Mouse (Mus musculus) midbrain, embryonic 11.5 days (tissue): Measurements from ENCODE around the gene Chchd6. TPM values are rescaled to one million over a fixed set of nuclear protein-coding genes. Genes with fewer than 3 reads are reported as not detected.

Experiments used
- ATAC-seq: fragments of 200-750 bp; cut with Nextera tagmentation; 2 replicates; pipeline ENCODE4 v1.8.0; 2017; ENCODE audit warnings: moderate TSS enrichment, moderate library complexity; ENCODE audit not compliant: low FRiP score
- DNase-seq: peaks from one replicate; pipeline ENCODE4 v3.0.0; 2015; ENCODE audit warnings: low spot score; ENCODE audit errors: missing footprints
- H3K27ac ChIP-seq: fragments of 300-500 bp; sonication (generic); 2 replicates; pipeline ENCODE4 v1.5.1; 2014; ENCODE audit warnings: low read depth, low read length
- H3K27me3 ChIP-seq: fragments of 300-500 bp; sonication (generic); 2 replicates; pipeline ENCODE4 v1.6.1; 2014; ENCODE audit warnings: mild to moderate bottlenecking, low read length, moderate library complexity, mixed read lengths; ENCODE audit not compliant: control insufficient read depth, insufficient read depth
- H3K36me3 ChIP-seq: fragments of 300-500 bp; sonication (generic); 2 replicates; pipeline ENCODE4 v1.6.1; 2014; ENCODE audit warnings: mild to moderate bottlenecking, low read length, moderate library complexity, mixed read lengths; ENCODE audit not compliant: control insufficient read depth, insufficient read depth
- H3K4me1 ChIP-seq: fragments of 300-500 bp; sonication (generic); 2 replicates; pipeline ENCODE4 v1.6.1; 2014; ENCODE audit warnings: low read length; ENCODE audit not compliant: control insufficient read depth, insufficient read depth
- H3K4me2 ChIP-seq: fragments of 300-500 bp; sonication (generic); 2 replicates; pipeline ENCODE4 v1.6.1; 2014; ENCODE audit warnings: mild to moderate bottlenecking, moderate library complexity
- H3K4me3 ChIP-seq: fragments of 300-500 bp; sonication (generic); 2 replicates; pipeline ENCODE4 v1.5.1; 2014; ENCODE audit warnings: low read depth, low read length
- H3K9ac ChIP-seq: fragments of 300-500 bp; sonication (generic); 2 replicates; pipeline ENCODE4 v1.6.1; 2014; ENCODE audit warnings: low read length
- H3K9me3 ChIP-seq: fragments of 300-500 bp; sonication (generic); 2 replicates; pipeline ENCODE4 v1.6.1; 2016; ENCODE audit warnings: low read length; ENCODE audit not compliant: control insufficient read depth
- WGBS: fragments of 180-500 bp; shearing (Covaris S2); extraction: QIAGEN DNeasy Blood & Tissue Kit; methylation state at CpG from one replicate; pipeline ENCODE4 v1.1.7; 2014; 5-methylcytosine and 5-hydroxymethylcytosine counted together
- polyA plus RNA-seq: library from polyadenylated mRNA; unstranded; fragments of >200 nt; fragmentation: Nextera tagmentation; extraction: Ambion mirVana; gene quantifications from 2 replicates; pipeline ENCODE4 v1.2.1, GENCODE M21; 2014

Gene Chchd6
- polyA plus RNA-seq, 1 experiment from 2014 or later, result 103 TPM

DNA sequence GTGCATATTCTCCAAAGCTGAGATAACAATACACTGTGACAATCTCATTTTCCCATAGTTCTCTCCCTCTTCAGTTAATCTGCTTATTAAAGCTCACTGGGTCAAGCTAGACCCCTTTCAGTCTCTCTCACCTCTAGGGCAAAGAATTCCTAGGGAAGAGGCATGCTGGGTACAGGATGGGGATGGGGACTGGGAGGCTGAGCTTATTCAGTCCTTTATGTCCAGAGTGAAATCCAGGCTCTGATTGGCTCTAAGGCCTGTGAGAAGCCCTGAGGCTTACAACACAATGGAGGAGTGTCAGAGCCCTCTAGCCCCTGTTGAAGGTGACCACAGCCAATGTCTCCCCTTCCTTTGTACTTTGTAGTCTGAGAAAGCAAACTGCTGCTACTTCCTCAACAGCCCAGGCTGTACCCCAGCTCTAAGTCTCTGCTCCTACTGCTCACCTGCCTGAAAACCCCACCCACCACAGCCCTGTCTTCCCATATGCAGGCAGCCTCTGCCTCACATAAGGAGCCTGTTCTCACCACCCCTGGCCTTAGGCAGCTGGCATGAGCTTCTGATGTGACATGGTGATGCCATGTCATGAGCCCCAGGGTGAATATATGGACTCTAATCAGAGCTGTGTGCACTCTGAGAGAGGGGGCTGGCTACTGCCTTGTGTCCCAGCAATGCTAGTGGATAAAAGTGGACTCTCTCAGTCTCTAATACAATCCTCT is 22.4 kb downstream of the Chchd6 start:
- Histone ChIP-seq H3K4me2 (no peak overlapping the region), H3K36me3 (no peaks in the 10 kb centered on the region), H3K4me3 (no peak overlapping the region), H3K27me3 (no peaks in the 10 kb centered on the region), H3K27ac (peak overlapping the region; percentile 86), H3K4me1 (peaks cover 12% of the 10 kb centered on the region), H3K9ac (no peak overlapping the region), H3K9me3 (no peaks in the 10 kb centered on the region)
- DNase-seq, result no peak
- ATAC-seq, result peak; percentile 96

DNA sequence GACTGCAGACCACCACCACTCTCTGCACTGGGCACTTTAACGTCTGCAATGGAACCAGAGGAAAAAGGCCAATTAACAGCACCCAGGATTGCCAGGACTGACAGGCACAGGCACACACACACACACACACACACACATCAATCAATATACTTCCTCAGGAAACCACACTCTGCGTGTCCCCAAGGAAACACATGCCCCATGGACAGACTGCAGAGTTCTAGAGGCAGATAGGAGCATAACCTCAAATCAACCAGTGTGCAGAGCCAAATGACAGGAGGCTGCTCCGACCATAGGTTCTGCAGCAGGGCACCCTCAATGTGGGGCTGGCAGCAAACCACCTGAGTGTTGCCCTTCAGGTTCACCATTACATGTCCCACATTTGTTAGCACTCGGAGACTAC is 26.1 kb downstream of the Chchd6 start:
- ATAC-seq (no peak), DNase-seq (no peak)
- Histone ChIP-seq H3K27ac (no peak overlapping the region), H3K4me2 (no peak overlapping the region), H3K4me1 (peaks cover 15% of the 10 kb centered on the region), H3K9ac (no peak overlapping the region), H3K9me3 (no peaks in the 10 kb centered on the region), H3K4me3 (no peak overlapping the region), H3K27me3 (no peaks in the 10 kb centered on the region), H3K36me3 (no peaks in the 10 kb centered on the region)
- WGBS, result 80% methylated on average over 4 of the region's 4 CpGs

DNA sequence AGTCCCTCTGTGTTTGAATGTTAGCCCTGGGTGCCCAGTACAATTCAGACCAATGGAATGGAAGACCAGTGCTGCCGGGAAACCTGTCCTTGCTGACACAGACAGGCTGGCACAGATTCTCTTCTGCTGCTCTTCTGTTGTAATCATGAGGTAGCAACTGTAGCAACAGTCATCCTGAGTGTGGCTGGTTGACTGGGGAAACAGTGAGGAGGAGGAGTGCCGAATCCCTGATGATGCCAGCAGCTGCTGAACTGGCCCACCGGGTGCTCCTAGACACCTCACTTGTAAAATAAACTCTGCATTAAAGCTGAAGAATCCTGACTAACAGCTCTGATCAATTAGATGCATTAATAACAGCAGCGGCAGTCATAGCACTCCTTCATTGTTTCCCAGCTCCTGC is 28.7 kb downstream of the Chchd6 start:
- H3K36me3 ChIP-seq, result no peaks in the 10 kb centered on the region
- no peak overlapping the region for H3K4me3 ChIP-seq
- DNase-seq (no peak), ATAC-seq (no peak)
- H3K4me1 ChIP-seq, result peaks cover 7% of the 10 kb centered on the region
- H3K27ac ChIP-seq, result no peak overlapping the region
- no peaks in the 10 kb centered on the region for H3K27me3 ChIP-seq
- H3K9ac ChIP-seq, result no peak overlapping the region; the same call in 1 of the 2 replicates
- H3K4me2 ChIP-seq, result no peak overlapping the region
- WGBS, result 61% methylated on average over 4 of the region's 4 CpGs
- no peaks in the 10 kb centered on the region for H3K9me3 ChIP-seq

DNA sequence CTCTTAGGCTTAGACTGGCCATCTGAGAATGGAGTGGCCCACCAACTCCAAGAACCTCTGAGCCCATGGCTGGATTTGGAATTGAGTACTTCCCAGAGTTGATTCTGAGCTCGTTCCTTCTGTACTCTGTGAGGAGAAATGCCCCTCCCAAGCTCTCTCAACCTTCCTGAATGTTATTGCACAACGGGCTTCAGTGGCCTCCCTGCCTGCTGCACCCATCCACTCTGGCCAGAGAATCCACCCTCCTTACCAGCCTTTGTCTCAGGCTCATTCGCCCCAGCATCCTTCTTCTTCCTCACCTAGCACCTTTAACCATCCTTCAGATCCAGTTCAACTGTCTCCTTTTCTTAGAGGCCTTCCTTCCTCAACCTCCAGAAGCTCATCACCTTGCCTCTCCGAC is 32.1 kb downstream of the Chchd6 start:
- Histone ChIP-seq H3K27ac (no peak overlapping the region), H3K9ac (no peak overlapping the region), H3K27me3 (no peaks in the 10 kb centered on the region), H3K4me3 (no peak overlapping the region), H3K9me3 (no peaks in the 10 kb centered on the region), H3K36me3 (no peaks in the 10 kb centered on the region), H3K4me1 (peaks cover 7% of the 10 kb centered on the region), H3K4me2 (no peak overlapping the region)
- ATAC-seq (no peak), DNase-seq (peak; percentile 72)
- 90% methylated on average over 4 of the region's 4 CpGs for WGBS

DNA sequence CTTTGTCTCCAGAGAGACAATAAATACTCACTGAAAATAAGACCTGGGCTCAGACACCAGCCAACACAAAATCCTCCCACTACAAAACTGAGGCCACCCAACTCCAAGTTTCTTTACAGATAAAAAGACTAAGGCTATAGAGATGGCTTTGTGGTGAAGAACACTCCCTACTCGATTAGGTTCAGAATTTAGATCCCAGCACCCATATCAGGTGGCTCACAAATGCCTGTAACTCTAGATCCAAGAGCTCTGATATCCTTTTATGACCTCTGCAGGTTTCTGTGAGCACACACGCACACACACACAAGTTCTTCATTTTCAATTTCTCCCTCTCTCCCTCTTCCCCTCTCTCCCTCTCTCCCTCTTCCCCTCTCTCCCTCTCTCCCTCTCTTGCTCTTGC is 34.6 kb downstream of the Chchd6 start:
- Histone ChIP-seq H3K27ac (no peak overlapping the region), H3K4me1 (peaks cover 3% of the 10 kb centered on the region; the same call in 1 of the 2 replicates), H3K27me3 (no peaks in the 10 kb centered on the region), H3K9ac (no peak overlapping the region), H3K9me3 (no peaks in the 10 kb centered on the region), H3K36me3 (no peaks in the 10 kb centered on the region), H3K4me2 (no peak overlapping the region), H3K4me3 (no peak overlapping the region)
- WGBS, result 92% methylated on average over 2 of the region's 2 CpGs
- DNase-seq, result no peak
- no peak for ATAC-seq

GRCm38 (mm10) chr6:89557654-89558053 is 37.8 kb downstream of the Chchd6 start:
- no peak overlapping the region for H3K4me2 ChIP-seq
- no peak overlapping the region for H3K4me3 ChIP-seq
- peaks cover 3% of the 10 kb centered on the region; the same call in 1 of the 2 replicates for H3K4me1 ChIP-seq
- WGBS, result 65% methylated on average over 4 of the region's 4 CpGs
- no peak overlapping the region for H3K27ac ChIP-seq
- H3K36me3 ChIP-seq, result no peaks in the 10 kb centered on the region
- ATAC-seq, result no peak
- no peaks in the 10 kb centered on the region for H3K27me3 ChIP-seq
- H3K9me3 ChIP-seq, result no peaks in the 10 kb centered on the region
- no peak overlapping the region for H3K9ac ChIP-seq
- no peak for DNase-seq

GRCm38 (mm10) chr6:89556566-89556965 is 38.9 kb downstream of the Chchd6 start:
- no peaks in the 10 kb centered on the region for H3K36me3 ChIP-seq
- H3K4me1 ChIP-seq, result peaks cover 3% of the 10 kb centered on the region; the same call in 1 of the 2 replicates
- H3K27me3 ChIP-seq, result no peaks in the 10 kb centered on the region
- ATAC-seq (peak; percentile 60), DNase-seq (no peak)
- WGBS, result 54% methylated on average over 7 of the region's 7 CpGs
- H3K9me3 ChIP-seq, result no peaks in the 10 kb centered on the region
- no peak overlapping the region for H3K4me2 ChIP-seq
- no peak overlapping the region for H3K9ac ChIP-seq
- no peak overlapping the region for H3K4me3 ChIP-seq
- no peak overlapping the region for H3K27ac ChIP-seq

DNA sequence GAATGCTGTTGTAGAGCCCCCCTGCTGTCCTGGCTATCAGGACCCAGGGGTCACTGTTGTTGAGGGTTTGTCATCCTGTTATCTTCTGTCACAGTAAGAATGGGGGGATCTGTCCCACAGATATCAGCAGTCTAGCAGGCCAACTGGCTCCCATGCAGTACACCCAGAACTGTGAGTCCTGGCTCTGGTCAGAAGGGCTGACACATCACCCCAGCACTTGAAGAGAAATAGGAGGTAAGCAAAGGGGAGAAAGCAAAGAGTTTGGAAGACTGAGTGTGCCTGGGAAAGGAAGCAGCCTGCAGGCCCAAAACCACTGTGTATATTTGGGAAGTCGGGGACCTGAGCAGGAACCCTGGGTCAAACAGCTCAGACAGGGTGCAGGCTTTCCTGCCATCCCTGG is 39.5 kb downstream of the Chchd6 start:
- Histone ChIP-seq H3K4me2 (no peak overlapping the region), H3K36me3 (no peaks in the 10 kb centered on the region), H3K9ac (no peak overlapping the region), H3K9me3 (no peaks in the 10 kb centered on the region), H3K4me1 (peaks cover 3% of the 10 kb centered on the region; the same call in 1 of the 2 replicates), H3K4me3 (no peak overlapping the region), H3K27me3 (no peaks in the 10 kb centered on the region), H3K27ac (no peak overlapping the region)
- 88% methylated on average over 1 of the region's 1 CpGs for WGBS
- DNase-seq (no peak), ATAC-seq (no peak)

DNA sequence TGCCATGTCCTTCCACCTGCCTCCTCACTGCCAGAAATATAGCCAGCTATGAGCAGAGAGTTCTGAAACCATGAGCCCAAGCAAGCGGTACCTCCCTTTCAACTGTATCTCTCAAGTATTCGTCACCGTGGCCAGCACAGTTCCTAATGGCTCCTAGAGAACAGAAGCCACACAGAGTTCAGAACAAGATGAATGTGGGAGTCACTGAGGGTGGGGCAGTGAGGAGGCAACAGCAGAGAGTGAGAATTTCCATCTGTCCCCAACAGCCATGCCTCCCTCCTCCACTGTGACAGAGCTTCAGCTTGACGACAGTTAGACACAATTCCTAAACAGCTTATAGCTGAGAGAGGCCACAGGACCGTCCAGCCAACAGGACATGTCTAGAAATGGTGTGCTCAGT is 41.4 kb downstream of the Chchd6 start:
- 84% methylated on average over 5 of the region's 5 CpGs for WGBS
- H3K4me1 ChIP-seq, result peaks cover 3% of the 10 kb centered on the region; the same call in 1 of the 2 replicates
- no peak overlapping the region for H3K9ac ChIP-seq
- no peak overlapping the region for H3K4me3 ChIP-seq
- H3K27me3 ChIP-seq, result no peaks in the 10 kb centered on the region
- no peaks in the 10 kb centered on the region for H3K36me3 ChIP-seq
- H3K4me2 ChIP-seq, result no peak overlapping the region
- H3K9me3 ChIP-seq, result no peaks in the 10 kb centered on the region
- DNase-seq (no peak), ATAC-seq (no peak)
- no peak overlapping the region for H3K27ac ChIP-seq
